Mouse (Mus musculus) liver, embryonic 16.5 days (tissue): ENCODE measurements around the gene Cad. TPM values are rescaled to one million over a fixed set of nuclear protein-coding genes. Genes with fewer than 3 reads are reported as not detected.
"Not testable (repeated sequence)": the region's sequence is repeated elsewhere in the genome, so short reads cannot be mapped to it uniquely, and the experiment has no call there.

Experiments used
- ATAC-seq: fragments of 200-750 bp; cut with Nextera tagmentation; 2 replicates; pipeline ENCODE4 v1.8.0; 2017; ENCODE audit warnings: low read depth, mild to moderate bottlenecking, moderate number of reproducible peaks, moderate library complexity
- H3K27ac ChIP-seq: fragments of 300-500 bp; sonication (generic); 2 replicates; pipeline ENCODE4 v1.5.1; 2014; ENCODE audit warnings: mild to moderate bottlenecking, low read length
- H3K27me3 ChIP-seq: fragments of 300-500 bp; sonication (generic); 2 replicates; pipeline ENCODE4 v1.6.1; 2014; ENCODE audit warnings: low read depth, low read length, mixed read lengths; ENCODE audit not compliant: control insufficient read depth, insufficient read depth
- H3K36me3 ChIP-seq: fragments of 300-500 bp; sonication (generic); 2 replicates; pipeline ENCODE4 v1.6.1; 2014; ENCODE audit warnings: mild to moderate bottlenecking; ENCODE audit not compliant: control insufficient read depth, insufficient read depth
- H3K4me1 ChIP-seq: fragments of 300-500 bp; sonication (generic); 2 replicates; pipeline ENCODE4 v1.6.1; 2014; ENCODE audit warnings: low read depth, low read length, mixed read lengths; ENCODE audit not compliant: control insufficient read depth
- H3K4me2 ChIP-seq: fragments of 300-500 bp; sonication (generic); 2 replicates; pipeline ENCODE4 v1.6.1; 2014; ENCODE audit warnings: low read depth, low read length, mixed read lengths
- H3K4me3 ChIP-seq: fragments of 300-500 bp; sonication (generic); 2 replicates; pipeline ENCODE4 v1.5.1; 2014; ENCODE audit warnings: low read depth, mild to moderate bottlenecking, low read length
- H3K9ac ChIP-seq: fragments of 300-500 bp; sonication (generic); 2 replicates; pipeline ENCODE4 v1.6.1; 2014; ENCODE audit warnings: low read depth, low read length
- H3K9me3 ChIP-seq: fragments of 300-500 bp; sonication (generic); replicated peaks from 2 replicates; pipeline ENCODE4 v1.6.1; 2016; ENCODE audit warnings: low read length; ENCODE audit not compliant: control insufficient read depth
- WGBS: fragments of 180-500 bp; shearing (Covaris S2); extraction: QIAGEN DNeasy Blood & Tissue Kit; methylation state at CpG from one replicate; pipeline ENCODE4 v1.1.7; 2014; ENCODE audit not compliant: insufficient replicate concordance; 5-methylcytosine and 5-hydroxymethylcytosine counted together
- polyA plus RNA-seq: library from polyadenylated mRNA; unstranded; fragments of >200 nt; fragmentation: Nextera tagmentation; extraction: Ambion mirVana; gene quantifications from 2 replicates; pipeline ENCODE4 v1.2.1, GENCODE M21; 2015

The Cad gene
- polyA plus RNA-seq, 1 experiment from 2014 or later, result 13.0 TPM

DNA sequence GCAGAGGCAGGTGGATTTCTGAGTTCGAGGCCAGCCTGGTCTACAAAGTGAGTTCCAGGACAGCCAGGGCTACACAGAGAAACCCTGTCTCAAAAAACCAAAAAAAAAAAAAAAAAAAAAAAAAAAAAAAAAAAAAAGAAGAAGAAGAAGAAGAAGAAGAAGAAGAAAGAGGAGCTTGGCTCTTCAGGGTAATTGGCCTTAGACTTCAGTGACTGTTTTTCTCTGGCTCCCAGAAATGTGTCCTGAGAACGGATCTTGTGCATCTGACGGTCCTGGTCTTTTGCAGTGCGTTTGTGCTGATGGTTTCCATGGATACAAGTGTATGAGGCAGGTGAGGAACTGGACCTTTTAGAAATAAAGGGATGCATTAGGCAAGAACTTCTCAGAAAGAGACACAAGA, 852 bp upstream of the Cad start:
- H3K4me2 ChIP-seq, result peak overlapping the region; percentile 84
- H3K4me3 ChIP-seq, result peak overlapping the region; percentile 60
- peak overlapping the region; percentile 60; the same call in 1 of the 2 replicates for H3K9ac ChIP-seq
- WGBS, result 69% methylated on average over 4 of the region's 4 CpGs
- peaks cover 20% of the 10 kb centered on the region for H3K4me1 ChIP-seq
- H3K27ac ChIP-seq, H3K27me3 ChIP-seq, H3K9me3 ChIP-seq, ATAC-seq, H3K36me3 ChIP-seq: not testable (repeated sequence)

DNA sequence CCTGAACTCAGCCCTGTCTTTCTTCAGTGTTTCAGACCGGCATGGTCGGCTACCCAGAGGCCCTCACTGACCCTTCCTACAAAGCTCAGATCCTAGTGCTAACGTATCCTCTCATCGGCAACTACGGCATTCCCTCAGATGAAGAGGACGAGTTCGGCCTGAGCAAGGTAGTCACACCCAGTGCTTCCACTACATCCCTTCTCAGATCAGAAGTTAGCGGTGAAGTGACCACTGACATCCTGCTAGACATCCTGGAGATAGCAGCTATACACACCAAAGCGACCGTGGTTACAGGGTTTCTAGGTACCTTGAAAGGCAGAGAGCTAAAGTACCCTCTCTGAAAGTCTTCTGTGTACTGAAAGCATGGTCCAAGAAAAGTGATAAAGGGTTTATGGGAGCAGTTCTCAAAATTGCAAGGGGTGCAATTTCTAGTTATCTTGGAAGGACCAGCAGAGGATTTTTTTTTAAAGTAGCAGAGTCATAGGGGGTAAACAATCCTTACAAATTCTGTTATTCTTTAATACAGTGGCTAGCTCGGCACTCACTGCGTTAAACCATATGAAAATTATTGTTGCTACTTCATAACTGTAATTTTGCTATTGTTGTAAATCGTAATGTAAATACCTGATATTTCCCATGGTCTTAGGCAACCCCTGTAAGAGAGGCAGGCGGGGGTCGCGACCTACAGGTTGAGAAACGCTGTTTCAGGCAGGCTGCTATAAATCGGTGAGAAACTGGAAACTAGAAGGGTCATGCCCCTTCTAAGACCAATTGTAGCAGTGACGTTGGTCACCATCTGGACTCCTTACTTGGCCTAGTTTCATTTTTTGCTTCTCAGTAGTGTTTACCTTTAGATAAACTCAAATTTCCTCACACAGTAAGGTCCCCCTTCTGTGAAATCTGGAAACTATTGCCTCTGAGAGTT, 898 bp downstream of the Cad start:
- Histone ChIP-seq H3K9me3 (no peaks in the 10 kb centered on the region), H3K9ac (peak overlapping the region; percentile 58), H3K27ac (no peak overlapping the region), H3K4me2 (peak overlapping the region; percentile 84), H3K4me1 (peaks cover 13% of the 10 kb centered on the region), H3K27me3 (no peaks in the 10 kb centered on the region), H3K4me3 (peak overlapping the region; percentile 60), H3K36me3 (0 out of 2 replicates have a peak, but pooled peaks cover 3% of the 10 kb centered on the region)
- no peak; the same call in 1 of the 2 replicates for ATAC-seq
- WGBS, result 15% methylated on average over 19 of the region's 19 CpGs

DNA sequence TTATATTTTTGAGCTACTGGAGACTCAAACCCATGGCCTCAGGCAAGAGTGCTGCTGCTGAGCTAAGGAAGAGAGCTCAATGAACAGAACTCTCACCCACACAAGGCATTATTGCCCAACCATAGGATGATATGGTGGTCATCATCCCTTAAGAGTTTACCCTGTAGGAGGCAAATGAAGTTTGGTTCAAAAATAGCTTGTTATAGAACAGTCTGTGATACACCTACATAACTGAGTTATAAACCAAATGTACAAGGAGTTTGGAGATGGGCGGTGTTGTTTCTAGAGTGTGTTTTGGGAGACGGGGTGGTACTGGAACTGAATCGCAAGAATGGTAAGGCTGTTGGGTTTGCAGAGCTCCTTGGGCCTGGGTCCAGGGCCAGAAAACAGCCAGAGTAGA, 15.2 kb downstream of the Cad start:
- 88% methylated on average over 3 of the region's 3 CpGs for WGBS
- Histone ChIP-seq H3K9ac (no peak overlapping the region), H3K36me3 (peaks cover 42% of the 10 kb centered on the region)

DNA sequence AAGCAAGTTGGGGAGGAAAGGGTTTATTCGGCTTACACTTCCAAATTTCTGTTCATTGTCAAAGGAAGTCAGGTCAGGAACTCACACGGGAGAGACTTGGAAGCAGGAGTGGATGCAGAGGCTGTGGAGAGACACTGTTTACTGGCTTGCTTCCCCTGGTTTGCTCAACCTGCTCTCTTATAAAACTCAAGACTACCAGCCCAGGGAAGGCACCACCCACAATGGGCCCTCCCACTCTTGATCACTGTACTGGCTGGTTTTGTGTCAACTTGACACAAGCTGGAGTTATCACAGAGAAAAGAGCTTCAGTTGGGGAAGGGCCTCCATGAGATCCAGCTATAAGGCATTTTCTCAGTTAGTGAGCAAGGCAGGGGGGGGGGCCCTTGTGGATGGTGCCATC, 16.5 kb downstream of the Cad start:
- Histone ChIP-seq H3K27me3 (no peaks in the 10 kb centered on the region), H3K9ac (no peak overlapping the region), H3K4me1 (no peaks in the 10 kb centered on the region), H3K4me2 (no peak overlapping the region), H3K27ac (no peak overlapping the region), H3K9me3 (no peaks in the 10 kb centered on the region), H3K4me3 (no peak overlapping the region), H3K36me3 (peaks cover 43% of the 10 kb centered on the region)
- ATAC-seq, result no peak
- 80% methylated on average over 2 of the region's 2 CpGs for WGBS

More for the DNA sequence above, 15.2 kb downstream of the Cad start:
- no peaks in the 10 kb centered on the region for H3K27me3 ChIP-seq
- no peaks in the 10 kb centered on the region for H3K4me1 ChIP-seq
- ATAC-seq, result no peak
- H3K4me2 ChIP-seq, result no peak overlapping the region
- no peaks in the 10 kb centered on the region for H3K9me3 ChIP-seq
- H3K27ac ChIP-seq, result no peak overlapping the region
- no peak overlapping the region for H3K4me3 ChIP-seq

DNA sequence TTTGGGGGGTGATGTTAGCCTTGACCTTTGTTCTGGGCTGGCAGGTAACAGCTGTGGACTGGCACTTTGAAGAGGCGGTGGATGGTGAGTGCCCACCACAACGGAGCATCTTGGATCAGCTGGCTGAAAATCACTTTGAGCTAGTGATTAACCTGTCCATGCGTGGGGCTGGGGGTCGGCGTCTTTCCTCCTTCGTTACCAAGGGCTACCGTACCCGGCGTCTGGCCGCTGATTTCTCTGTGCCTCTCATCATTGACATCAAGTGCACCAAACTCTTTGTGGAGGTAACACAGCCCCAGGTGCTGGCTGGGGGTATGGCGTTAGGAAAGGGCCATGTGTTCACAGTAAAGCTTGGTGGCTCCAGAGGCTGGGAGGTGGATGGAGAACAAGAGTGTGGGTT, 17.2 kb downstream of the Cad start:
- Histone ChIP-seq H3K4me1 (no peaks in the 10 kb centered on the region), H3K9me3 (no peaks in the 10 kb centered on the region), H3K4me3 (no peak overlapping the region), H3K9ac (no peak overlapping the region), H3K4me2 (no peak overlapping the region), H3K36me3 (peaks cover 43% of the 10 kb centered on the region), H3K27ac (no peak overlapping the region), H3K27me3 (no peaks in the 10 kb centered on the region)
- ATAC-seq, result no peak
- WGBS, result 86% methylated on average over 11 of the region's 11 CpGs

DNA sequence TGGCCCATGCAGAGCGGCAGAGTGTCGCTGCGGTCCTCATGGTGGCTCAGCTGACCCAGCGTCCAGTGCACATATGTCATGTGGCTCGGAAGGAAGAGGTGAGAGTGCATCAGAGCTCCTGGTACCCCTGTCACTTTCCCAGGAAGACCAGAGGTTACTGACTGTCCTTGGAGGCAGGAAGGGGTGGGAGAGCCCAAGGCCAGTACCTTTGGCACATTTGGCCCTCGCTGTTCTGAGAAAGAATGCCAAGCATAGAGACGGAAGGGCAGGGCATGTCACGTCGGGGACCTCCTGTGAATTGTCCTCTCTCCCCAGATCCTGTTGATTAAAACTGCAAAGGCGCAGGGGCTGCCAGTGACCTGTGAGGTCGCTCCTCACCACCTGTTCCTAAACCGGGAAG, 18.6 kb downstream of the Cad start:
- no peak overlapping the region for H3K27ac ChIP-seq
- no peak overlapping the region for H3K4me3 ChIP-seq
- no peaks in the 10 kb centered on the region for H3K27me3 ChIP-seq
- H3K4me1 ChIP-seq, result no peaks in the 10 kb centered on the region
- no peak for ATAC-seq
- no peak overlapping the region for H3K4me2 ChIP-seq
- H3K36me3 ChIP-seq, result peaks cover 37% of the 10 kb centered on the region
- H3K9ac ChIP-seq, result no peak overlapping the region
- no peaks in the 10 kb centered on the region for H3K9me3 ChIP-seq
- WGBS, result 83% methylated on average over 12 of the region's 12 CpGs

DNA sequence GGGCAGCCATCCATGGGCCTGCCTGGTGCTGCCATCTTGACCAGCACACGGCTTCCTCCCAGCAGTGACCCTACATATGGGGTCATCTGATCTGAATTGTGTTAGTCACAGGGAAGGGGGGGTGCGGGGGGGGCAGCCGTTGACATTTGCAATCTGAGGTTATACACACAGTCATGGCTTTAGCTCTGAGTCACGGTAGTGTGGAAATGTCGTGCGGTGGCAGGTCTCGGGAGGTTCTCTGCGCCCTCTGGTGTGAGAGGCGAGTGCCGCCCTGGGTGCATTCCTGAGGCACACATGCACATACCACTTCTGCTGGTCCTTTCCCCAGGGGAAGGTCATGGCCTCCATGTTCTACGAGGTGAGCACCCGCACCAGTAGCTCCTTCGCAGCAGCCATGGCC, 21.8 kb downstream of the Cad start:
- no peaks in the 10 kb centered on the region for H3K9me3 ChIP-seq
- H3K27ac ChIP-seq, result no peak overlapping the region
- no peaks in the 10 kb centered on the region for H3K4me1 ChIP-seq
- H3K9ac ChIP-seq, result no peak overlapping the region
- no peaks in the 10 kb centered on the region for H3K27me3 ChIP-seq
- WGBS, result 83% methylated on average over 13 of the region's 13 CpGs
- peaks cover 21% of the 10 kb centered on the region for H3K36me3 ChIP-seq
- H3K4me3 ChIP-seq, result no peak overlapping the region
- H3K4me2 ChIP-seq, result no peak overlapping the region
- no peak for ATAC-seq

DNA sequence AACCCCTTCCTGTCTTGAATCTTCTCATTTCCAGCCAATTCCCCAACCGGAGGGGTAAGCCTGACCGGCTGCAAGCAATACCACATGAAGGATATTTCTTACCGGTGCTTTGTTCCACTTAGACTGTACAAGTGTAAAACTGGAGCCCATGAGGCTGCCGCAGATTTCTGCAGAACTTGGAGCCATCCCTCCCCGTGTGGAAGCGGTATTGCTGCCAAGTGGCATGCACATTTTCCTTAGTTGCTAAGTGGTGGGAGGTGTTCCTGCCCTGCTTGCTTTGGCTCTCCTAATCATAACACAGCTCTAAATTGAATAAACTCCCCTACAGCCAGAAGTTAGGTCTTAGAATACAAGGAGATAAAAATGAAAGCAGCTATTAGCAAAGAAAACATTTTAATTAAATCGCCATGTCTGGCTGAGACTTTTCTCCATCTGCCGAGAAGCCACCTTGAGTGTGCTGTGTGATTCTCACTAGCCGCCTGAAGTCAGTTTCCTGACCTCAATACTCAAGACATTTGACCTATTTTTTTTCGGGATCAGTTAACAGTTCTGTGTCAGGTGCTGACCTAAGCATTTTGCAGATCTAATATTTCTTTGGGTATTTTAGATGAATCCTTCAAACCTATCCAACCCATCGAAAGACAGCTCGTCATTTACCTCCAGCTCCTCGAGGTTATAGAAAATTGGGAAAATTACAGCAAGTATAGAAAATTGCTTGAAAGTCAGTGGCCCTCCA, 25.6 kb downstream of the Cad start:
- Histone ChIP-seq H3K36me3 (peaks cover 4% of the 10 kb centered on the region; the same call in 1 of the 2 replicates), H3K4me3 (no peak overlapping the region), H3K27ac (no peak overlapping the region), H3K4me1 (no peaks in the 10 kb centered on the region; the same call in 1 of the 2 replicates), H3K4me2 (no peak overlapping the region), H3K9me3 (no peaks in the 10 kb centered on the region), H3K9ac (no peak overlapping the region), H3K27me3 (no peaks in the 10 kb centered on the region)
- ATAC-seq, result no peak
- 75% methylated on average over 13 of the region's 13 CpGs for WGBS

DNA sequence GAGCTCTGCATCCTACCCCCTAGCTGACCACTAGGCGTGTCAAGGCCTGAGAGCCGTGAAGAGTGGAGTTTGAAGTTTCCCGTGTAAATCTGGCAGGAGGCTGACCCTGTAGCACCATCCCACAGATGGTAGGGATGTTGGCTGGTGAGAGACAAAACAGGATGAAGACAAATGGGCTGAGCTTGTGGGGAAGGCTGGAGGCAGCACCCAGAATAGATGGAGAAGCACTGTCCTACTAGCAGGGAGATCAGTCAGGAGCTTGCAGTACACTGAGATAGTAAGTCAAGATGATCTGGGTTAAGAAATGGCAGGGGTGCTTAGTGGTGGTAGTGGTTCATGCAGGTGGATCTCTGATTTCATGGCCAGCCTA, 26.2 kb downstream of the Cad start:
- ATAC-seq, result no peak
- no peaks in the 10 kb centered on the region for H3K9me3 ChIP-seq
- H3K4me2 ChIP-seq, result no peak overlapping the region
- no peak overlapping the region for H3K27ac ChIP-seq
- no peak overlapping the region for H3K9ac ChIP-seq
- H3K4me1 ChIP-seq, result no peaks in the 10 kb centered on the region; the same call in 1 of the 2 replicates
- no peak overlapping the region for H3K4me3 ChIP-seq
- 55% methylated on average over 3 of the region's 3 CpGs for WGBS
- H3K36me3 ChIP-seq, result peaks cover 4% of the 10 kb centered on the region; the same call in 1 of the 2 replicates
- no peaks in the 10 kb centered on the region for H3K27me3 ChIP-seq
